Mouse (Mus musculus): ENCODE data around the gene Gpr149. TPM values are rescaled to one million over a fixed set of nuclear protein-coding genes. Genes with fewer than 3 reads are reported as not detected.

Gpr149 gene
- total and polyA plus RNA-seq, 2 experiments from 2014 or later, result 4.0 to 6.5 TPM

- WGBS, result 62% methylated on average over 4 of the region's 4 CpGs
- H3K9me3 ChIP-seq (ENCODE audit: low read length), result no peaks in the 10 kb centered on the region
Measured at GRCm38 (mm10) chr3:62499327-62499726, 105.6 kb downstream of the Gpr149 start.

GRCm38 (mm10) chr3:62492568-62492967 is 112.4 kb downstream of the Gpr149 start:
- DNase-seq (no peak), ATAC-seq (no peak)
- H3K4me1 ChIP-seq (ENCODE audit: insufficient read depth), result no peaks in the 10 kb centered on the region
- no peaks in the 10 kb centered on the region for H3K9me3 ChIP-seq (ENCODE audit: low read length)
- no peaks in the 10 kb centered on the region for H3K27me3 ChIP-seq (ENCODE audit: insufficient read depth, low read length)
- no peak overlapping the region for H3K4me3 ChIP-seq (ENCODE audit: low read depth, low read length)
- H3K27ac ChIP-seq (ENCODE audit: low read depth, low read length), result no peak overlapping the region
- no peak overlapping the region for H3K4me2 ChIP-seq (ENCODE audit: low read depth)
- no peak overlapping the region for H3K9ac ChIP-seq
- TF ChIP-seq CTCF (IDR thresholded peaks at IDR 0.05; ENCODE audit: low read depth), result no peak
- 80% methylated on average over 6 of the region's 6 CpGs for WGBS
- H3K36me3 ChIP-seq (ENCODE audit: insufficient read depth), result peaks cover 55% of the 10 kb centered on the region

More at GRCm38 (mm10) chr3:62499327-62499726, 105.6 kb downstream of the Gpr149 start:
- Histone ChIP-seq H3K4me1 (ENCODE audit: insufficient read depth) (no peaks in the 10 kb centered on the region), H3K4me2 (ENCODE audit: low read depth) (no peak overlapping the region), H3K27ac (ENCODE audit: low read depth, low read length) (no peak overlapping the region), H3K36me3 (ENCODE audit: insufficient read depth) (peaks cover 35% of the 10 kb centered on the region), H3K4me3 (ENCODE audit: low read depth, low read length) (no peak overlapping the region), H3K9ac (no peak overlapping the region), H3K27me3 (ENCODE audit: insufficient read depth, low read length) (no peaks in the 10 kb centered on the region)
- DNase-seq, result no peak
- no peak for ATAC-seq
- no peak for TF ChIP-seq CTCF (IDR thresholded peaks at IDR 0.05; ENCODE audit: low read depth)

- no peak overlapping the region for H3K27ac ChIP-seq (ENCODE audit: low read depth, low read length)
- H3K27me3 ChIP-seq (ENCODE audit: insufficient read depth, low read length), result no peaks in the 10 kb centered on the region
- H3K9ac ChIP-seq, result no peak overlapping the region
- H3K4me3 ChIP-seq (ENCODE audit: low read depth, low read length), result no peak overlapping the region
- peaks cover 28% of the 10 kb centered on the region for H3K36me3 ChIP-seq (ENCODE audit: insufficient read depth)
- TF ChIP-seq CTCF (IDR thresholded peaks at IDR 0.05; ENCODE audit: low read depth), result no peak
- WGBS, result 92% methylated on average over 2 of the region's 2 CpGs
- ATAC-seq, result no peak
- no peak for DNase-seq
- H3K4me2 ChIP-seq (ENCODE audit: low read depth), result no peak overlapping the region
- no peaks in the 10 kb centered on the region for H3K9me3 ChIP-seq (ENCODE audit: low read length)
- no peaks in the 10 kb centered on the region for H3K4me1 ChIP-seq (ENCODE audit: insufficient read depth)
Measured at GRCm38 (mm10) chr3:62484340-62484739, 120.6 kb downstream of the Gpr149 start.

Other genes with a start within 250 kb of the Gpr149 start
- gene Dhx36, start 98.1 kb downstream of the Gpr149 start, total RNA-seq (2014; rRNA removed), result 81.0 and 90.5 TPM in 2 replicates
- 24.3 and 29.0 TPM in 2 replicates for gene Dhx36, start 98.1 kb downstream of the Gpr149 start, polyA plus RNA-seq (2015; fragmentation: Nextera tagmentation; extraction: Ambion mirVana)

Data from forebrain, postnatal 0 days (tissue).